Mouse (Mus musculus) neural tube, embryonic 13.5 days (tissue): ENCODE measurements around the gene Zfp385b. TPM values are rescaled to one million over a fixed set of nuclear protein-coding genes. Genes with fewer than 3 reads are reported as not detected.
"Not testable (repeated sequence)": the region's sequence is repeated elsewhere in the genome, so short reads cannot be mapped to it uniquely, and the experiment has no call there.

Experiments used
- ATAC-seq: fragments of 200-750 bp; cut with Nextera tagmentation; 2 replicates; pipeline ENCODE4 v1.8.0; 2017; ENCODE audit warnings: low read depth, mild to moderate bottlenecking, moderate TSS enrichment, moderate library complexity
- H3K27ac ChIP-seq: fragments of 300-500 bp; sonication (generic); replicated peaks from 2 replicates; pipeline ENCODE4 v1.5.1; 2015; ENCODE audit warnings: moderate library complexity, mild to moderate bottlenecking, inconsistent platforms
- H3K27me3 ChIP-seq: fragments of 300-500 bp; sonication (generic); 2 replicates; pipeline ENCODE4 v1.6.1; 2015; ENCODE audit warnings: mild to moderate bottlenecking, inconsistent platforms
- H3K36me3 ChIP-seq: fragments of 300-500 bp; sonication (generic); 2 replicates; pipeline ENCODE4 v1.6.1; 2015; ENCODE audit warnings: mild to moderate bottlenecking, inconsistent platforms
- H3K4me1 ChIP-seq: fragments of 300-500 bp; sonication (generic); replicated peaks from 2 replicates; pipeline ENCODE4 v1.6.1; 2015; ENCODE audit warnings: inconsistent platforms
- H3K4me2 ChIP-seq: fragments of 300-500 bp; sonication (generic); 2 replicates; pipeline ENCODE4 v1.6.1; 2015; ENCODE audit warnings: inconsistent platforms, mild to moderate bottlenecking, moderate library complexity
- H3K4me3 ChIP-seq: fragments of 300-500 bp; sonication (generic); 2 replicates; pipeline ENCODE4 v1.5.1; 2015; ENCODE audit warnings: mild to moderate bottlenecking, inconsistent platforms
- H3K9ac ChIP-seq: fragments of 300-500 bp; sonication (generic); 2 replicates; pipeline ENCODE4 v1.6.1; 2015; ENCODE audit warnings: moderate library complexity, mild to moderate bottlenecking, inconsistent platforms
- H3K9me3 ChIP-seq: fragments of 300-500 bp; sonication (generic); 2 replicates; pipeline ENCODE4 v1.6.1; 2016; ENCODE audit warnings: inconsistent platforms
- WGBS: fragments of 180-500 bp; shearing (Covaris S2); methylation state at CpG from one replicate; pipeline ENCODE4 v1.1.7; 2015; 5-methylcytosine and 5-hydroxymethylcytosine counted together
- polyA plus RNA-seq: library from polyadenylated mRNA; unstranded; fragments of >200 nt; fragmentation: Nextera tagmentation; extraction: Ambion mirVana; gene quantifications from 2 replicates; pipeline ENCODE4 v1.2.1, GENCODE M21; 2015

Gene Zfp385b
- polyA plus RNA-seq, 1 experiment from 2014 or later, result 7.7 TPM

DNA sequence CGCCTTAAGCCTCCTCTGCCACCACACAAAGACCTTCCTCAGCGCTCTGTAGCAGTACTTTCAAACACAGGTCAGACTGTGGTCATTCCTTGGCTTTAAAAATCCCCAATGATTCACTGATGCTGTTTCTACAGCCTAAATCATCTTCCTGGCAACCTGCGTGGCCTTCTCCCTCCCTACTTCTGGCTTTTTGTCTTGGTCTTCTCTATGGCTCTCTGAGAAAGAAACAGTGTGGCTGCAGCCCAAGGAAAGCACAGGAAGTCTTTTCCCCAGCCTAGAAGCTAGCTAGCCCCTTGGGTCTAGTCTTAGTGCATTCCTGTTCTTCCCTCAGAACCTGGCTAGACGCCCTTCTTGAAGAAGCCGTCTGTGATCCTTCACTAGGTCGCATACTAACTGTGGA, 359.4 kb downstream of the Zfp385b start:
- Histone ChIP-seq H3K36me3 (no peaks in the 10 kb centered on the region), H3K27me3 (no peaks in the 10 kb centered on the region), H3K4me1 (no peaks in the 10 kb centered on the region), H3K4me2 (no peak overlapping the region), H3K27ac (no peak overlapping the region), H3K9ac (no peak overlapping the region), H3K4me3 (no peak overlapping the region), H3K9me3 (no peaks in the 10 kb centered on the region)
- ATAC-seq, result no peak
- WGBS, result 86% methylated on average over 6 of the region's 6 CpGs

DNA sequence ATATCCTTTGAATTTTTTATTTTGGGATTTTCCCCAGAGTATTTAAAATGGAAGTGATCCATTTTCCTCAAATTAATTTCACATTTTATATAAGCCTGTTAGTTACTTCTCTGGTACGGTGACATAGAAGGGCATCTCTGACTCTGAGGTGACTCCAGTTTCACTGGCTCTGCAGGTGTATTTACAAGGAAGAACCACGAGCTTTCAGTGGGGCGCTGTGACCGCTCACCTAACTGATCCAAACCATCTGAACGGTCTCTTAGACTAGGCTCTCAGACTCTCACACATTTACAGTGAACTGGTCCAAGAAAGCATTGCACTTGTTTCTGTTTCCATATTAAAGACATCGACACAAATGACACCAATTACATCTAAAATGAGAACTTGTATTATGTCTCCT, 361.0 kb downstream of the Zfp385b start:
- no peaks in the 10 kb centered on the region for H3K27me3 ChIP-seq
- no peaks in the 10 kb centered on the region for H3K9me3 ChIP-seq
- no peaks in the 10 kb centered on the region for H3K4me1 ChIP-seq
- H3K36me3 ChIP-seq, result no peaks in the 10 kb centered on the region
- no peak for ATAC-seq
- no peak overlapping the region for H3K4me3 ChIP-seq
- no peak overlapping the region for H3K9ac ChIP-seq
- H3K4me2 ChIP-seq, result no peak overlapping the region
- H3K27ac ChIP-seq, result no peak overlapping the region
- WGBS, result 84% methylated on average over 6 of the region's 6 CpGs

DNA sequence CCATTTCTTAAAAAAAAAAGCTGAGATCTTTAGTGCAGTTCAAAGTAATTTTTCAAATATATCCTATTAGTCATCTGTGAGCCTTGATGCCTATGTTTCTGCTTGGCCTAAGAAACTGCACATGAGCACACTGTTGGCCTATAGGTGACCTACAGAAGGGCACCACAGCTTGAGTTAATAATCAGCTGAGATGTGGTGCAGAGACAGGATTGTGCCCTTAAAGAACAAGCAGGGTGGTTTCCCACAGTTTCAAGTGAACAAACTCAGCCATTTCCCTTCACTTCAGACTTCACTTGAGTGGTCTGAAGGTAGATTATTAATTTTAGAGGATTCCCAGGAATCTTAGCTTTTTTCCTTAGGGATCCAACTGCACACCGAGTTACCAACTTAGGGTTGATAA, 362.3 kb downstream of the Zfp385b start:
- H3K4me3 ChIP-seq, result no peak overlapping the region
- H3K9ac ChIP-seq, result no peak overlapping the region
- H3K27me3 ChIP-seq, result no peaks in the 10 kb centered on the region
- no peaks in the 10 kb centered on the region for H3K4me1 ChIP-seq
- WGBS, result 79% methylated on average over 1 of the region's 1 CpGs
- H3K4me2 ChIP-seq, result no peak overlapping the region
- no peak overlapping the region for H3K27ac ChIP-seq
- H3K9me3 ChIP-seq, result no peaks in the 10 kb centered on the region
- ATAC-seq, result no peak
- H3K36me3 ChIP-seq, result no peaks in the 10 kb centered on the region

DNA sequence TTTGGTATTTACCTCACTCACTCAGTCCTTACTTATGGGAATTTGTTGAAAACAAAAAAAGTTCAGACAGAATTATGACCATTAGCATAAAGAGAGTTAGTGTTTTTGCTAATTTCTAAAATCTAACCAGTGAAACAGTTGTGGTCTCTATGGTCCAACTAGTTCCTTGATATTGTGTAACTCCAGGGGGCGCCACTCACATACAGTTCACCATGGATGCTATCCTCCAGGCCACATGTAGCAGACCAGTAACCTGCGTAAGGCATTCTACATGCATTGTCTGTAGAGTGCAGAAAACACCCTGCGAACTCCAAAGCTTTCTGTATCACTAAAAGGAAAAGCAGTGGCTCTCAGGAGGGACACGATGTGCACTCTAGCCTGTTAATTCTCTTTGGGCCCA, 362.8 kb downstream of the Zfp385b start:
- Histone ChIP-seq H3K4me1 (no peaks in the 10 kb centered on the region), H3K4me3 (no peak overlapping the region), H3K27ac (no peak overlapping the region), H3K27me3 (no peaks in the 10 kb centered on the region), H3K4me2 (no peak overlapping the region), H3K36me3 (no peaks in the 10 kb centered on the region), H3K9me3 (no peaks in the 10 kb centered on the region), H3K9ac (no peak overlapping the region)
- 43% methylated on average over 4 of the region's 4 CpGs for WGBS
- ATAC-seq, result no peak

DNA sequence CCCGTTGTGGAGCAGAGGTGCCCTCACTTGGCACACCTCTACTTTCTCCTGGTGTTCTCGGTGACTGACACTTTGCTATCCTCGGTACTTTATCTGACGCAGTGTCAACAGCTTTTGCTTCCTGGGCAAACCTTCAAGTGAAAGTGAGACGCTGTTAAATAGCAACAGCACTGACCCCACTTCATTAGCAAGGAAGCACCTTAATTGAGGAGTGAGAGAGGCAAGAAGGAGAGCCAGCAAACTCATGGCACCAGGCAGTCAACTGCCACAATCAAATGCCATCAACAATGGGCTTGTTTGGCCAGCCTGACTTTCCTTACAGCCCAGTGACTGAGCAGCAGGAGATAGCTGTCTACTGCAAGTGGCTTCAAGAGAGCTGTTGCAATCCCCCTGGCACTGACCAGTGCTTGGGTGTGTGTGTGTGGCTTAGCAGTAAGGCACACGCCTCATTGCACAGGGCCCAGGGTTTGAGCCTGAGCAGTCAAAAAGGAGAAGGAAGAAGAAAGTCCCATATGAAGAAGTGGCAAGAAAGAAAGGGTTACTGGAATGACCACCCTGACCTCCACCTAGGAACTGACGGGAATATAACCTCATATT, 365.0 kb downstream of the Zfp385b start:
- H3K9me3 ChIP-seq, result no peaks in the 10 kb centered on the region
- no peaks in the 10 kb centered on the region for H3K36me3 ChIP-seq
- H3K4me1 ChIP-seq, result peaks cover 5% of the 10 kb centered on the region; the same call in 1 of the 2 replicates
- H3K27ac ChIP-seq, result no peak overlapping the region
- no peak overlapping the region for H3K4me3 ChIP-seq
- WGBS, result 82% methylated on average over 7 of the region's 7 CpGs
- no peaks in the 10 kb centered on the region for H3K27me3 ChIP-seq
- H3K9ac ChIP-seq, result no peak overlapping the region
- no peak for ATAC-seq
- H3K4me2 ChIP-seq, result no peak overlapping the region

DNA sequence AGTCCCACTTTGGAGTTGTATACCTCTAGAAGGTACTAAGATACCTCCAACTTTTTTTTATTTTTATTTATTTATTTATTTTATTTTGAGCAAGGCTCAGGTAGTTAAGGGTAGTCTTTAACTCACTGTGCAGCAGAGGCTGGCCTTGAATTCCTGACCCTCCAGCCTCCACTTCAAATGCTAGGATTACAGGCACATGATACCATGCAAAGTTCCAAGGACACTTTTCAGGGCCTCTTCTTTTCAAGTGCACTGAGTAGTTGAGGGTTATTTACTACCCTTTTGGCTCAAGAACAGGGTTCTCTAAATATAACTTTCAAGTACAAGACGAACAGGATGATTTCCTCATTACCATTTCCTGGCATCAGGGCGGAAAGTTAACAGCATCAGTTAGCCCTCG, 365.7 kb downstream of the Zfp385b start:
- Histone ChIP-seq H3K4me2 (no peak overlapping the region), H3K27ac (no peak overlapping the region), H3K4me3 (no peak overlapping the region), H3K4me1 (peaks cover 12% of the 10 kb centered on the region), H3K9me3 (no peaks in the 10 kb centered on the region), H3K9ac (no peak overlapping the region), H3K36me3 (no peaks in the 10 kb centered on the region), H3K27me3 (no peaks in the 10 kb centered on the region)
- WGBS, result 74% methylated on average over 3 of the region's 3 CpGs
- ATAC-seq, result no peak

DNA sequence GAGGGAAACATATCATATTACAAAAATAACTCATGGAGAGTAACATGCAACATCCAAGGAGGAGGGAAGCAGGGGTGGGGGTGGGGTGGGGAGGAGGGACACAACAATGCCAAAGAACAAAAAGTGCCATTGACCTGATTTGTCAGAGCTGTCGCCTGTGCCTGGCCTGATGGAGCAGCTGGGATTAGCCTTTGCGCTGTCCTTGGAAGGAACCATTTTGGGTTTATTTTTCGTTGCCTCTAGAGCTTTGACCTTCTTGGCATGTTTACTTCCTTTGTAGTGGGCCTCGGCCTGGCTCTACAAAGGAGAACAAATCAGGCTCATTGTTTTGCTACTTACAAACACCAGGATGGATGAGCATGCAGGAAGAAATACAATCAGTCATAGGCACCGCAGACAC, 369.4 kb downstream of the Zfp385b start:
- not testable (repeated sequence) for H3K36me3 ChIP-seq, H3K9ac ChIP-seq, ATAC-seq, H3K4me2 ChIP-seq, H3K9me3 ChIP-seq, H3K4me3 ChIP-seq, H3K27me3 ChIP-seq
- peak overlapping the region; percentile 33; the same call in 1 of the 2 replicates for H3K27ac ChIP-seq
- peaks cover 23% of the 10 kb centered on the region for H3K4me1 ChIP-seq
- WGBS, result 46% methylated on average over 5 of the region's 5 CpGs

DNA sequence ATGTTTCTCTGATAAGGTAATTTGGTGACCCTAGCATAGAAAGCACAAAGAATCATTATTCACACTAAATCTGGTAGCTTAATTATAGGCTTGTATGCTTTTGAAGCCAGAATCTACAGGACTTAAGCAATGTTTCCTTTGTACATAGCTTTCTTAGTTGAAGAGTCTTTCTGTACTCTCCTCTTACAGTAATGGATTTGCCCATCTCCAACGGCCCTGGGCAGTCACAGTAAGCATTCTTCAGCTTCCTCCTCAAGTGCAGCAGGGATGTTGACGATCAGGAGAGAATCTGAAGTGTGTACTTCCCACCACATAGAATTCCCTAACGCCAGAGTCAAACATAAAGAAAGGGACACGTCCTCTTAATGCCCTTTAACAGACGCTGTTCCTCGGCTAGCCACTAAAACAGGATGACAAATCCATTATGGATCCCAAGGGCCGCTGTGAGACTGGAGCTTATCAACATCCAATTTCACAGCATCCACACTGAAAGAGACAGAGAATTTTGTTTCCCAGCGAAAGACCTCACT, 370.4 kb downstream of the Zfp385b start:
- H3K4me3 ChIP-seq, result no peak overlapping the region
- H3K27me3 ChIP-seq, result no peaks in the 10 kb centered on the region
- H3K9ac ChIP-seq, result no peak overlapping the region
- no peaks in the 10 kb centered on the region for H3K36me3 ChIP-seq
- peak overlapping the region; percentile 80 for H3K27ac ChIP-seq
- no peak for ATAC-seq
- 12% methylated on average over 8 of the region's 8 CpGs for WGBS
- no peaks in the 10 kb centered on the region for H3K9me3 ChIP-seq
- H3K4me2 ChIP-seq, result no peak overlapping the region
- peaks cover 23% of the 10 kb centered on the region for H3K4me1 ChIP-seq

DNA sequence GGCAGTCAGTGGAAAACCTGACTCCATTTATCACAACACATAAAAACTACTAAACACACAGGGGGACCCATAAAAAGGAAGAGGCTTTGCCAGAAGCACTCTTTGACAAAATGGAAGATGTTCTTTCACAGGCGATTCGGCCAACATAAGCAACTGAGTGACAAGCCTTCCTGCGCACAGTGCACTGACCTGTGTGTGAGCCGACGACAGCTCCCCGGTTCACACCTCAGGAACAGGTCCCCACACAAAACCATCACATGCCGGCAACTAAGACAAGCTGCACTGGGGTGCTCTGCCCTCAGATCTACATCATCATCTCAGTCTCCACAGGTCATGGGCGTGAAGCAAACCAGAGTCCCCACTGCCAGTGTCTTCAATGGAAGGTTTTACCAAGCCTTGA, 375.2 kb downstream of the Zfp385b start:
- WGBS, result 72% methylated on average over 8 of the region's 8 CpGs
- peak; percentile 51; the same call in 1 of the 2 replicates for ATAC-seq
- Histone ChIP-seq H3K27ac (no peak overlapping the region; the same call in 1 of the 2 replicates), H3K9me3 (no peaks in the 10 kb centered on the region), H3K9ac (no peak overlapping the region), H3K27me3 (no peaks in the 10 kb centered on the region), H3K36me3 (no peaks in the 10 kb centered on the region), H3K4me2 (no peak overlapping the region), H3K4me1 (peaks cover 16% of the 10 kb centered on the region), H3K4me3 (no peak overlapping the region)

DNA sequence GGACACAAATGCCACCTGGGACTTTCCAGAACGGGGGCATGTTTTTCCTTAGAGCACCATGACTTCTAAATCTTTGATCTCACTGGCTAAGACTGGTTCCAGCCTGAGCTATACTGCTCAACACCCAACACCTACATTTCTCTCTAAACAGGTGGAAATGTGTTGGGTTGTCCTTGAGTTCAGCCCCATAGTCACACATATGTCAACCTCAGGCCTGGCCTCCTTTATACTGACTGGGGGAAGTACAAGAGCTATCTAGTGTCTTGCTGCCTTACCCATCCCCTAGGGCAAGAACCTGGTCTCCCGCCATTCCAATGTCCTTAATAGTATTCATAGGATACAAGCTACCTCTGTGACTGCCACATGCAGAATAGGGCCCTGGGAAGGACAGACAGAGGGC, 378.8 kb downstream of the Zfp385b start:
- Histone ChIP-seq H3K4me3 (no peak overlapping the region), H3K36me3 (no peaks in the 10 kb centered on the region), H3K27me3 (no peaks in the 10 kb centered on the region), H3K4me2 (no peak overlapping the region), H3K9ac (no peak overlapping the region), H3K27ac (no peak overlapping the region), H3K9me3 (no peaks in the 10 kb centered on the region), H3K4me1 (no peaks in the 10 kb centered on the region)
- WGBS, result 89% methylated on average over 2 of the region's 2 CpGs
- ATAC-seq, result no peak

DNA sequence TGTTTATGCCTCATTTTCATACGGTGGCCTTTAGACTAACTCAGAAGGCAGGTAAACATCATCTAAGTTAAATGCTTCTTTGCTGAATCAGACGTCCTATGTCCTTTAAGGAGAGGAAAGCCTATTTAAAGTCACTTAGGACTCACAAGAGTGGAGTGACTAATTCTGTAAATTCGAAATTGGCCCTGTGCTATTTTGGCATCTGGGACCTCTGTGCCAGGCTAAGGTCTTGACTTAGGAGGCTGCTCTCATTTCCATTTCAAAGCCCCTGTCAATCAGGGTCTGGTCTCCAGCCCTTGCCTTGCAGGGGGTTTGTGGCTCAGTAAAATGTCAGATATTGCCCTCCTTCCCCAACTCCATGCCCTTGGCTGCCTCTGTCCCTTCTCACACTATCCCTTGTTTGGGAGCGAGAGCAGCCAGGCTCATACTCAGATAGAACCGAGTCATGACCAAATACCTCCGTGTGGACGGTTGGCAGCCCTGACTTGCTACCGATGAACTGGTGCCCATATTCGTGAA, 383.1 kb downstream of the Zfp385b start:
- H3K36me3 ChIP-seq, result no peaks in the 10 kb centered on the region
- H3K4me2 ChIP-seq, result no peak overlapping the region
- H3K9ac ChIP-seq, result no peak overlapping the region
- ATAC-seq, result no peak
- no peak overlapping the region for H3K4me3 ChIP-seq
- no peaks in the 10 kb centered on the region for H3K27me3 ChIP-seq
- 60% methylated on average over 9 of the region's 9 CpGs for WGBS
- H3K9me3 ChIP-seq, result no peaks in the 10 kb centered on the region
- no peak overlapping the region for H3K27ac ChIP-seq
- no peaks in the 10 kb centered on the region for H3K4me1 ChIP-seq

DNA sequence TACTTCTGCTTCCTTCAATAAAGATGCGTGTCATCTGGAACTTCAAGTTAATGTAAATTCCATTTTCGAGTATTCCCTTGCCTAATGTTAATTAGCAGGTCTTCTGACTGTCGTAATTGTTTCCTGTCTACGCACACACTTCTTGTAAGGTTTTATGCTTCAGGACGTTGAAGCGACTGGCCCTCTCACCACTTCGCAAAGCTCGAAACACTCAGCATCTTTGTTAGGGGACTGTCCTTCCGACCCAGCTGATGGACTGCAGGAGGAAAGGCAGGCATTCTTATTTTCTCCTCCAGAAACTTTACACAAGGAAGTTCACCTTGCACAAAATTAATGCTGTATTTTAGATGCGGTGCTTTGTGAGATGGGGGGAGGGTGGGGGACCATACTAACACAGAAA, 400.0 kb downstream of the Zfp385b start:
- WGBS, result 57% methylated on average over 10 of the region's 10 CpGs
- no peak for ATAC-seq

DNA sequence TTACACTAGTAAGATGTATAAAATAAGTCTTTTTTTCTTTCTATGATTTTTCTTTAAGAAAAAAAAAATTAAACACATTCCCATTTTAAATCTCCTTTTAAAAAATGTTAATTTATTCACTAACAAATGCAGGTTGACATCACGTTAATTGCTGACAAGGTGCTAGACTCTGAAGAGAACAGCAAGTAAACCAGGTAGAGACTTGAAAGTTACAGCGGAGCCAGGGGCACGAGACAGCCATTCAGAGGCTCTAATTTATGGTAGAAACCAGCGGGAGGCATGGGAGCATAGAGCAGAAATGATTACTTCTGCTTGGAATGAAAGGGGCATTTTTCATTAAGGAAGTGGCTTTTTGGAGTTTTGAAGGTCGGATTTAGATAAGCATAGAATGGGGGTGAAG, 401.4 kb downstream of the Zfp385b start:
- Histone ChIP-seq H3K27me3 (no peaks in the 10 kb centered on the region), H3K36me3 (no peaks in the 10 kb centered on the region), H3K9me3 (no peaks in the 10 kb centered on the region), H3K27ac (no peak overlapping the region), H3K4me3 (no peak overlapping the region), H3K4me2 (no peak overlapping the region), H3K4me1 (peaks cover 7% of the 10 kb centered on the region; the same call in 1 of the 2 replicates), H3K9ac (no peak overlapping the region)
- ATAC-seq, result no peak
- WGBS, result 24% methylated on average over 5 of the region's 5 CpGs

More for the DNA sequence above, 400.0 kb downstream of the Zfp385b start:
- Histone ChIP-seq H3K9ac (no peak overlapping the region), H3K4me2 (no peak overlapping the region), H3K4me3 (no peak overlapping the region), H3K27me3 (no peaks in the 10 kb centered on the region), H3K36me3 (no peaks in the 10 kb centered on the region), H3K27ac (no peak overlapping the region), H3K9me3 (no peaks in the 10 kb centered on the region), H3K4me1 (peaks cover 7% of the 10 kb centered on the region; the same call in 1 of the 2 replicates)
